Mouse (Mus musculus): Measurements from ENCODE around the gene Selenon. TPM values are rescaled to one million over a fixed set of nuclear protein-coding genes. Genes with fewer than 3 reads are reported as not detected.
A peak's percentile ranks its signal among the peaks of the same experiment; 100 is the strongest.

Gene Selenon
- polyA plus RNA-seq, 1 experiment from 2014 or later, result 15.9 TPM

GRCm38 (mm10) chr4:134525806-134526205 is 26.2 kb downstream of the Selenon start:
- ATAC-seq (ENCODE audit: low FRiP score, low TSS enrichment), result no peak
- 0 out of 2 replicates have a peak overlapping the region, but pooled peaks have one; percentile 8 for H3K27ac ChIP-seq (replicated peaks; ENCODE audit: low read depth, low read length)

GRCm38 (mm10) chr4:134523447-134523846 is 28.5 kb downstream of the Selenon start:
- H3K4me1 ChIP-seq (ENCODE audit: control insufficient read depth, insufficient read depth, low read length), result no peaks in the 10 kb centered on the region
- WGBS, result 91% methylated on average over 4 of the region's 4 CpGs
- ATAC-seq (ENCODE audit: low FRiP score, low TSS enrichment) (no peak), DNase-seq (no peak)
- H3K9ac ChIP-seq (replicated peaks; ENCODE audit: low read length), result no peak overlapping the region
- H3K36me3 ChIP-seq (ENCODE audit: control insufficient read depth, insufficient read depth, low read length), result peaks cover 41% of the 10 kb centered on the region
- no peak overlapping the region for H3K4me2 ChIP-seq (ENCODE audit: low read length)
- no peak overlapping the region for H3K4me3 ChIP-seq (replicated peaks; ENCODE audit: low read depth, low read length)
- no peaks in the 10 kb centered on the region for H3K27me3 ChIP-seq (ENCODE audit: control insufficient read depth, insufficient read depth, low read length)
- no peak overlapping the region for H3K27ac ChIP-seq (replicated peaks; ENCODE audit: low read depth, low read length)
- H3K9me3 ChIP-seq (ENCODE audit: control insufficient read depth, low read length), result no peaks in the 10 kb centered on the region

More at GRCm38 (mm10) chr4:134525806-134526205, 26.2 kb downstream of the Selenon start:
- no peaks in the 10 kb centered on the region for H3K27me3 ChIP-seq (ENCODE audit: control insufficient read depth, insufficient read depth, low read length)
- peaks cover 64% of the 10 kb centered on the region for H3K36me3 ChIP-seq (ENCODE audit: control insufficient read depth, insufficient read depth, low read length)
- H3K4me1 ChIP-seq (ENCODE audit: control insufficient read depth, insufficient read depth, low read length), result no peaks in the 10 kb centered on the region
- no peaks in the 10 kb centered on the region for H3K9me3 ChIP-seq (ENCODE audit: control insufficient read depth, low read length)
- no peak overlapping the region for H3K4me2 ChIP-seq (ENCODE audit: low read length)
- 64% methylated on average over 5 of the region's 5 CpGs for WGBS
- no peak for DNase-seq
- H3K4me3 ChIP-seq (replicated peaks; ENCODE audit: low read depth, low read length), result no peak overlapping the region
- no peak overlapping the region for H3K9ac ChIP-seq (replicated peaks; ENCODE audit: low read length)

DNA sequence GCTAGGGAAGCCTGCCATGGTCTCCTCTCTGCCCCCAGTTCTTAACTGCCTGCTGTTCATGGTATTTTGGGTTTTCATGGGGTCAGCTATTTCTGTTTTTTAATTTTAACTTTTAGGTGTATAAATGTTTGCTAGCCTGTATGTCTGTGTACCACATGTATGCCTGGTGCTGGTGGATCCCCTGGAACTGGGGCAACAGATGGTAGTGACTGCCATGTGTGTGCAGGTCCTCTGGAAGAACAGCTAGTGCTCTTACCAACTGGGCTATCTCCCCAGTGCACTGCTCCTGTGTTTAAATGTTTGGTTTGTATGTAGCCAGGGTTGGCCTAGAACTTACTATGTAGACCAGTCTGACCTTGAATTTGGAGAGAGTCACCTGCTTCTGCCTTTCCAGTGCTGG is 32.7 kb downstream of the Selenon start:
- Histone ChIP-seq H3K27ac (replicated peaks; ENCODE audit: low read depth, low read length) (no peak overlapping the region), H3K36me3 (ENCODE audit: control insufficient read depth, insufficient read depth, low read length) (peaks cover 3% of the 10 kb centered on the region; the same call in 1 of the 2 replicates), H3K9ac (replicated peaks; ENCODE audit: low read length) (no peak overlapping the region), H3K9me3 (ENCODE audit: control insufficient read depth, low read length) (no peaks in the 10 kb centered on the region), H3K27me3 (ENCODE audit: control insufficient read depth, insufficient read depth, low read length) (no peaks in the 10 kb centered on the region), H3K4me2 (ENCODE audit: low read length) (no peak overlapping the region), H3K4me3 (replicated peaks; ENCODE audit: low read depth, low read length) (no peak overlapping the region), H3K4me1 (ENCODE audit: control insufficient read depth, insufficient read depth, low read length) (no peaks in the 10 kb centered on the region)
- DNase-seq (no peak), ATAC-seq (ENCODE audit: low FRiP score, low TSS enrichment) (no peak)

GRCm38 (mm10) chr4:134518541-134518940 is 33.4 kb downstream of the Selenon start:
- Histone ChIP-seq H3K4me2 (ENCODE audit: low read length) (no peak overlapping the region), H3K9ac (replicated peaks; ENCODE audit: low read length) (no peak overlapping the region), H3K4me1 (ENCODE audit: control insufficient read depth, insufficient read depth, low read length) (no peaks in the 10 kb centered on the region), H3K27me3 (ENCODE audit: control insufficient read depth, insufficient read depth, low read length) (no peaks in the 10 kb centered on the region), H3K4me3 (replicated peaks; ENCODE audit: low read depth, low read length) (no peak overlapping the region), H3K9me3 (ENCODE audit: control insufficient read depth, low read length) (no peaks in the 10 kb centered on the region), H3K36me3 (ENCODE audit: control insufficient read depth, insufficient read depth, low read length) (no peaks in the 10 kb centered on the region), H3K27ac (replicated peaks; ENCODE audit: low read depth, low read length) (no peak overlapping the region)
- DNase-seq, result no peak
- WGBS, result 96% methylated on average over 4 of the region's 4 CpGs
- no peak for ATAC-seq (ENCODE audit: low FRiP score, low TSS enrichment)

- DNase-seq, result no peak
- WGBS, result 88% methylated on average over 10 of the region's 10 CpGs
- no peaks in the 10 kb centered on the region for H3K4me1 ChIP-seq (ENCODE audit: control insufficient read depth, insufficient read depth, low read length)
Measured at GRCm38 (mm10) chr4:134517719-134518118, 34.2 kb downstream of the Selenon start.

DNA sequence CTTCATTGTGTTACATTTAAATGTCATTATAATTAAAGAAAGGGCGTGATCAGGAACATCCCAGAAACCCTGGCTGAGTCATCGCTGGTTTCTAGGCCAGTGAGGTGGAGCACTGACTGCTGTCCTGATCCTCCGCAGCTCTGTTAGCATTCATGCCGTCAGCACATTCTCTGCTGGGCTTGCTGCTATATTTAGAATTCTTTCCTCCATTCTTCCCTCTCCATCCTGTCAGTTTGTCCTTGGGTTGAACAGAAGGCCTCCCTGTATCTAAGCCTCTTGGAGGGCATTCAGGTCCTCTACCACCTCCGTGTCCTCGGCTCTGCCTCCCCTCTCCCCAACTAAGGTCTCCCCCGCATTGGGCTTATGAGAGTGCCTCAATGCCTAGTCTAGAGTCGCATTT is 35.0 kb downstream of the Selenon start:
- Histone ChIP-seq H3K27me3 (ENCODE audit: control insufficient read depth, insufficient read depth, low read length) (no peaks in the 10 kb centered on the region), H3K36me3 (ENCODE audit: control insufficient read depth, insufficient read depth, low read length) (no peaks in the 10 kb centered on the region), H3K9me3 (ENCODE audit: control insufficient read depth, low read length) (no peaks in the 10 kb centered on the region), H3K4me1 (ENCODE audit: control insufficient read depth, insufficient read depth, low read length) (no peaks in the 10 kb centered on the region), H3K27ac (replicated peaks; ENCODE audit: low read depth, low read length) (no peak overlapping the region), H3K4me2 (ENCODE audit: low read length) (no peak overlapping the region), H3K9ac (replicated peaks; ENCODE audit: low read length) (no peak overlapping the region), H3K4me3 (replicated peaks; ENCODE audit: low read depth, low read length) (no peak overlapping the region)
- ATAC-seq (ENCODE audit: low FRiP score, low TSS enrichment) (no peak), DNase-seq (no peak)
- WGBS, result 84% methylated on average over 8 of the region's 8 CpGs

More at GRCm38 (mm10) chr4:134517719-134518118, 34.2 kb downstream of the Selenon start:
- Histone ChIP-seq H3K4me3 (replicated peaks; ENCODE audit: low read depth, low read length) (no peak overlapping the region), H3K36me3 (ENCODE audit: control insufficient read depth, insufficient read depth, low read length) (no peaks in the 10 kb centered on the region), H3K4me2 (ENCODE audit: low read length) (no peak overlapping the region), H3K27ac (replicated peaks; ENCODE audit: low read depth, low read length) (no peak overlapping the region), H3K27me3 (ENCODE audit: control insufficient read depth, insufficient read depth, low read length) (no peaks in the 10 kb centered on the region), H3K9me3 (ENCODE audit: control insufficient read depth, low read length) (no peaks in the 10 kb centered on the region), H3K9ac (replicated peaks; ENCODE audit: low read length) (no peak overlapping the region)
- ATAC-seq (ENCODE audit: low FRiP score, low TSS enrichment), result no peak

- no peak for DNase-seq
- no peak overlapping the region for H3K9ac ChIP-seq (replicated peaks; ENCODE audit: low read length)
- no peak for ATAC-seq (ENCODE audit: low FRiP score, low TSS enrichment)
Measured at GRCm38 (mm10) chr4:134515614-134516013, 36.4 kb downstream of the Selenon start.

GRCm38 (mm10) chr4:134514309-134514930 is 37.5 kb downstream of the Selenon start:
- 96% methylated on average over 11 of the region's 11 CpGs for WGBS
- H3K4me2 ChIP-seq (ENCODE audit: low read length), result no peak overlapping the region
- H3K9me3 ChIP-seq (ENCODE audit: control insufficient read depth, low read length), result no peaks in the 10 kb centered on the region
- H3K9ac ChIP-seq (replicated peaks; ENCODE audit: low read length), result no peak overlapping the region
- ATAC-seq (ENCODE audit: low FRiP score, low TSS enrichment), result no peak
- H3K27ac ChIP-seq (replicated peaks; ENCODE audit: low read depth, low read length), result no peak overlapping the region
- no peak for DNase-seq
- no peaks in the 10 kb centered on the region; the same call in 1 of the 2 replicates for H3K4me1 ChIP-seq (ENCODE audit: control insufficient read depth, insufficient read depth, low read length)
- no peaks in the 10 kb centered on the region for H3K36me3 ChIP-seq (ENCODE audit: control insufficient read depth, insufficient read depth, low read length)
- H3K4me3 ChIP-seq (replicated peaks; ENCODE audit: low read depth, low read length), result no peak overlapping the region
- no peaks in the 10 kb centered on the region for H3K27me3 ChIP-seq (ENCODE audit: control insufficient read depth, insufficient read depth, low read length)

More at GRCm38 (mm10) chr4:134515614-134516013, 36.4 kb downstream of the Selenon start:
- no peak overlapping the region for H3K27ac ChIP-seq (replicated peaks; ENCODE audit: low read depth, low read length)
- 82% methylated on average over 7 of the region's 7 CpGs for WGBS
- H3K27me3 ChIP-seq (ENCODE audit: control insufficient read depth, insufficient read depth, low read length), result no peaks in the 10 kb centered on the region
- H3K4me2 ChIP-seq (ENCODE audit: low read length), result no peak overlapping the region
- H3K4me1 ChIP-seq (ENCODE audit: control insufficient read depth, insufficient read depth, low read length), result no peaks in the 10 kb centered on the region; the same call in 1 of the 2 replicates
- H3K36me3 ChIP-seq (ENCODE audit: control insufficient read depth, insufficient read depth, low read length), result no peaks in the 10 kb centered on the region
- H3K9me3 ChIP-seq (ENCODE audit: control insufficient read depth, low read length), result no peaks in the 10 kb centered on the region
- no peak overlapping the region for H3K4me3 ChIP-seq (replicated peaks; ENCODE audit: low read depth, low read length)

DNA sequence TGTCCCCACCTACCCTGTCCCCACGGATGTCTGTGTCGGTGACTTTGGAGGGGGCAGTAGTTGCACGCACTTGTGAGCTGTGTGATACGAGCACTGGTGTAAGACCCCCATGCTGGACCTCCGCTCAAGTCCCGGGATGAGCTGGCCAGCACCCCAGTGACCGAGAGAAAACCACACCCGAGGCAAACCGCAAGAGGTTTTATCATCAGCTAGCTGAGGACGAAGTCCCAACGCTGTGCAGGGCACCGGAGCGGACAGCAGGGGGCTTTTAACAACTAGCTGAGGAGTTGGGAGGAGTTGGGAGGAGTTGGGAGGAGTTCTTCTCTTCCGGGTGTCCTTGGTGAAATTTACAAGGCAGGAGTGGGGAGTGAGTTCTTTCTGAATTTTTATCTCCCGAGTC is 39.2 kb downstream of the Selenon start:
- DNase-seq (peak; percentile 60), ATAC-seq (ENCODE audit: low FRiP score, low TSS enrichment) (no peak)
- Histone ChIP-seq H3K27me3 (ENCODE audit: control insufficient read depth, insufficient read depth, low read length) (no peaks in the 10 kb centered on the region), H3K27ac (replicated peaks; ENCODE audit: low read depth, low read length) (no peak overlapping the region), H3K9ac (replicated peaks; ENCODE audit: low read length) (no peak overlapping the region), H3K4me1 (ENCODE audit: control insufficient read depth, insufficient read depth, low read length) (no peaks in the 10 kb centered on the region; the same call in 1 of the 2 replicates), H3K4me2 (ENCODE audit: low read length) (peak overlapping the region; percentile 25; the same call in 1 of the 2 replicates), H3K4me3 (replicated peaks; ENCODE audit: low read depth, low read length) (no peak overlapping the region), H3K9me3 (ENCODE audit: control insufficient read depth, low read length) (no peaks in the 10 kb centered on the region), H3K36me3 (ENCODE audit: control insufficient read depth, insufficient read depth, low read length) (peaks cover under 1% of the 10 kb centered on the region; the same call in 1 of the 2 replicates)
- WGBS, result 29% methylated on average over 14 of the region's 15 CpGs

Data from midbrain, embryonic 14.5 days (tissue).